ENCODE assay signal across 8 mouse cellular contexts in genomic region chr9:121240242-121240641, GRCm38 (mm10). TPM values are rescaled to one million over a fixed set of nuclear protein-coding genes. Genes with fewer than 3 reads are reported as not detected.
DNase-seq lines count a peak whose midpoint lies in the region; ATAC-seq and TF ChIP-seq lines count a peak whose summit lies in the region.
"Not testable (repeated sequence)": the region's sequence is repeated elsewhere in the genome, so short reads cannot be mapped to it uniquely, and the experiment has no call there.

No protein-coding gene starts in this region.

- H3K4me3 ChIP-seq in spleen, adult 2 months (ENCODE audit: extremely low read depth, insufficient read depth, insufficient read length) = not testable (repeated sequence)

- peak; percentile 49; the same call in 1 of the 2 replicates for TF ChIP-seq CTCF in spleen, adult 2 months (IDR thresholded peaks at IDR 0.05; ENCODE audit: extremely low read depth, insufficient read depth, insufficient read length, insufficient replicate concordance)

- H3K36me3 ChIP-seq in spleen, adult 2 months (ENCODE audit: control insufficient read depth, insufficient read depth, low read length) = not testable (repeated sequence)

- H3K27ac ChIP-seq in spleen, adult 2 months (ENCODE audit: insufficient read depth, low read length) = not testable (repeated sequence)

- peak; percentile 83 for ATAC-seq in megakaryocyte-erythroid progenitor cell, adult 5-6 weeks (replicated peaks; ENCODE audit: low FRiP score, low TSS enrichment, poor library complexity, severe bottlenecking)

- not testable (repeated sequence) for H3K4me1 ChIP-seq in spleen, adult 2 months (ENCODE audit: control insufficient read depth, insufficient read depth, insufficient read length)

- peak; percentile 61 for DNase-seq in CD4-positive helper T cell, adult 2 months (ENCODE audit: low read depth, low spot score)
- DNase-seq in adipocyte (ENCODE audit: low spot score) = peak; percentile 79
- DNase-seq in cerebellum, postnatal 10 days = peak; percentile 75 to 85
- peak; percentile 74 for DNase-seq in forelimb bud, embryonic 11.5 days (ENCODE audit: low read depth, low spot score)
- DNase-seq in induced T-regulatory cell, adult 2 months (ENCODE audit: low read depth) = peak; percentile 75
- DNase-seq in left cerebral cortex, postnatal 14 days (ENCODE audit: low spot score in 2 of 2) = peak; percentile 78 to 81
- peak in 1 of 2 experiments; percentile 25 for DNase-seq in spleen, adult 2 months (ENCODE audit: low read depth in 1 of 2, low spot score in 2 of 2)

- H3K27me3 ChIP-seq in spleen, adult 2 months (ENCODE audit: control insufficient read depth, insufficient read depth, low read length) = not testable (repeated sequence)

- WGBS in spleen, adult 2 months = 48% methylated on average over 5 of the region's 5 CpGs

- intact Hi-C loops in left cerebral cortex, postnatal 14 days (cut with DNase I) = loop anchor here (5.0 to 10.0 kb wide), 3 partner anchors 365 to 658 kb away; no protein-coding TSS in a partner anchor

- TF ChIP-seq POLR2A in spleen, adult 2 months (IDR thresholded peaks at IDR 0.05; ENCODE audit: low read depth, low read length) = not testable (repeated sequence)

RNA-seq across cellular contexts. Expression of gene Ulk4, which starts 36.8 kb away (rescaled TPM):
- 1 to 10 TPM; 8.8 to 8.9 TPM for total RNA-seq in left cerebral cortex, postnatal 14 days (2021)
- 0.24 and 1.1 TPM in 2 replicates for total RNA-seq in megakaryocyte-erythroid progenitor cell, adult 5-6 weeks (2014; fragmentation: Nextera tagmentation)
- 2.0 and 2.7 TPM in 2 replicates for total RNA-seq in megakaryocyte-erythroid progenitor cell, adult 5-6 weeks (2017)
- 0.39 and 0.48 TPM in 2 replicates for polyA plus RNA-seq in spleen, adult 2 months (2012; rRNA removed)

RNA-seq across cellular contexts. Expression of gene Trak1, which starts 57.1 kb away (rescaled TPM):
- 100 to 1,000 TPM; 217 to 226 TPM for total RNA-seq in left cerebral cortex, postnatal 14 days (2021)
- total RNA-seq in megakaryocyte-erythroid progenitor cell, adult 5-6 weeks (2014; fragmentation: Nextera tagmentation) = 45.6 and 50.2 TPM in 2 replicates
- total RNA-seq in megakaryocyte-erythroid progenitor cell, adult 5-6 weeks (2017) = 14.2 and 23.2 TPM in 2 replicates
- polyA plus RNA-seq in spleen, adult 2 months (2012; rRNA removed) = 31.0 and 43.6 TPM in 2 replicates

Comparison
In these comparisons a context has a peak if more than half of its experiments do, and no peak if none do; other contexts are left out.
1. RNA of gene Trak1, which starts 57.1 kb away (total RNA-seq): 217 to 226 TPM in left cerebral cortex, postnatal 14 days; 14.2 to 50.2 TPM in megakaryocyte-erythroid progenitor cell, adult 5-6 weeks; every median in the first group is over 4 times any median in the second.